Mouse (Mus musculus): ENCODE measurements around the gene Gm42791.
A peak's percentile ranks its signal among the peaks of the same experiment; 100 is the strongest.

Gene Gm42791

DNA sequence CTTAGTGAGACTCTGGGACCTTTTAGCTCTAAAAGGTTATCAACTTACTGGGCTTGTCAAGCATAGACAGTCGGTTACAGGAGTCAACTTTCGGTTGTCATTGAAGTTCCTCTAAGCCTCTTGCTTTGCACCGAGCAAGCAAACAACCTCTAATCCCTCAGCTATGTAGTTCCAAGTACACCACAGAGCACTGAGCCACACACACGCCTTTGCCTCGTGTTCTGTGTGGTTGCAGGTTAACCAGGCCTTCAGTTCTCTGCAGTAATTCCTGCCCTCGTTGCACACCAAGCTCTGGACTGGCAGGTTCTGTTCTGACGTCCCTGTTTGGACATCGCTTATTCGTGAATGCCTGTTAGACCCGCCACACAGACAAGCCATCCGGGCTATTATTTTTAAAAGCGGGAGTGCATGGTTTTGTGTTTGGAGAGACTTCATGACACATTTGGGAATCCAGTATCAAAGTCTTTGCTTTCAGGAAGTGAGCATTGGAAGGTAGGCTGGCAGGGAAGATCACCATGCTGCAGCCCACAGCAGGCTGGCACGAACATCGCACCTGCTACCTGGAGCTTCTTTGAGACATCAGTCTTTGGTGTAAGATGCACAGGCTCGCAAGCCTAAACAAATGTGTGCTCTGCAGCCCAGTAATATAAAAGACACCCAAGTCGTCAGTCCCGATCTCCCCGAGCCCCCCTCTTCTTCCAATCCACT is 16.3 kb downstream of the Gm42791 start:
- no peak for DNase-seq (ENCODE audit: low read depth, low spot score)

- DNase-seq (ENCODE audit: low read depth, low spot score) = no peak
Observed at GRCm38 (mm10) chr5:148977698-148978457, 17.1 kb downstream of the Gm42791 start.

GRCm38 (mm10) chr5:148976876-148977275 is 18.1 kb downstream of the Gm42791 start:
- no peak for DNase-seq (ENCODE audit: low read depth, low spot score)

DNA sequence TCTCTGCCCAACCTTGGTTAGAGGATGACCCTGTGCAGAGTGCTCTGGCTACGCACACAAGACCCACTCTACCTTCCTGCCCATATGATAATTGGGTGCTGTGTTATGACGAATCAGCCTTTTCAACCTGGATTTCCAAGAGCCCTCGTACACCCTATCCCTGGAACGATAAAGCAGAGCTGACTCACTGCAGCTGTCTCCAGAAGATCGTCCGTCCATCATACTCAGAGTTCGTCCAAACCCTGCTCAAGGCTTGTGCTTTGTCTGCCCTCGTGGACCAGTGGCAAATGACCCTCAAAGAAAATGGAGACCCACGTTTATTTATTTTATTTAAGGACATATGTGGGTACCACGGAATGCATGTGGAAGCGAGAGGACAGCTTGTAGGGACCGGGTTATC is 19.9 kb downstream of the Gm42791 start:
- no peak for DNase-seq (ENCODE audit: low read depth, low spot score)

GRCm38 (mm10) chr5:148973019-148973668 is 21.8 kb downstream of the Gm42791 start:
- no peak for DNase-seq (ENCODE audit: low read depth, low spot score)

DNA sequence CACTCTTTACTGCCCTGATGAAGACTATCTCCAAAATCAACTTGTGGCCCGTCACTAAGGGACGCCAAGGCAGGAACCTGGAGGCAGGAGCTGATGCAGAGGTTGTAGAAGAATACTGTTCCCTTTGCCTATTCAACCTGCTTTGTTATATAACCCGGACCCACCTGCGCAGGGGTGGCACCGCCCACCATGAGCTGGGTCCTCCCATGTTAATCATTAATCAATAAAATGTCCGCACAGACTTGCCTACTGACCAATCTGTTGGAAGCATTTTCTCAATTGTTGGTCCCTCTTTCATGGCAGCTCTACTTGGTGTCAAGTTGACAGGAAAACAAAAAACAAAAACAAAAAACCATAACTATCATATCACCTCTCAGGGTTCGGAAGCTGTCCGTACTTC is 22.8 kb downstream of the Gm42791 start:
- no peak for DNase-seq (ENCODE audit: low read depth, low spot score)

GRCm38 (mm10) chr5:148969648-148970047 is 25.3 kb downstream of the Gm42791 start:
- DNase-seq (ENCODE audit: low read depth, low spot score) = no peak

- no peak for DNase-seq (ENCODE audit: low read depth, low spot score)
Observed at GRCm38 (mm10) chr5:148968958-148969576, 25.9 kb downstream of the Gm42791 start.

GRCm38 (mm10) chr5:148968179-148968578 is 26.8 kb downstream of the Gm42791 start:
- DNase-seq (ENCODE audit: low read depth, low spot score) = no peak

GRCm38 (mm10) chr5:148966395-148966794 is 28.6 kb downstream of the Gm42791 start:
- no peak for DNase-seq (ENCODE audit: low read depth, low spot score)

- DNase-seq (ENCODE audit: low read depth, low spot score) = no peak
Observed at GRCm38 (mm10) chr5:148965691-148966333, 29.1 kb downstream of the Gm42791 start.

DNA sequence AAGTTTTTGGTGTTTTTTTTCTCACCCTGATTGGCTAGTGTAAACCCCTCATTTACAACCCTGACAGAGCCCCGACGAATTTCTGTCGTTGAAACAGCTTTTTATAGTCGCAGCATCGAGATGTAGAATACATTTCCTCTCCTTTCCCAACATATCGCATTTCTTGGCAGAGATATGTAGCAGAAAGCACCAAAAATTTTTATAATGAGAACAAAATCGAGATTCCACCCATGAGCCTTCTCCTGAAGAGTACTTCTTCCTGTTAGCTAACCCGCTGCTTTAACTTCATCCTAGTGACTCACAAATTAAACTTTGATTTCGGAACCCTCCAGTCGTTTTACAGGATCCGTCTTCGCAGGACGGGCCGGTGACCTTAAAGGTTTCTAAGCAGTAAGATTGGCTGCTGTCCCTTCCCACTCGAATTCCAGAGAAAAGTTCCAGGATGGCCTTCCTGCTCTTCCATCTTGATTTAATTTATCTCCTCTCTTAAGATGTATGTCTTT is 29.8 kb downstream of the Gm42791 start:
- no peak for DNase-seq (ENCODE audit: low read depth, low spot score)

DNA sequence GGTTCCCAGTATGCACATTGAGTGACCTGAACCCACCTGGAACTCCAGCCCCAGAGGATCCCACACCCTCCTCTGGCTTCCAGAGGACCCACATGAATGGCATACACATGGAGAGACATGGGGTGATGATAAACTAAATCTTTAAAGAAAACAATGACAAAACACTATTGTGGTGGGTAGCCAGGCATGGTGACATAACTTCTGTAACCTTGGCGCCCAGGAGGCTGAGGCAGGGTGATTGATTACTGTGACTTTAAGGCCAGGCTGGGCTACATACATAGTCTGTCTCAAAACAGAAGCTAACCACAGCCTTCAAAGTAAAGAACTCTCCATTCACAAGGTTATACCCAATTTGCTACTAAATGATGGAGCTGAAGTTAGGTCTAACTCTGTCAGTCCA is 30.7 kb downstream of the Gm42791 start:
- no peak for DNase-seq (ENCODE audit: low read depth, low spot score)

- DNase-seq (ENCODE audit: low read depth, low spot score) = peak; percentile 48
Observed at GRCm38 (mm10) chr5:148960211-148960610, 34.7 kb downstream of the Gm42791 start.

DNA sequence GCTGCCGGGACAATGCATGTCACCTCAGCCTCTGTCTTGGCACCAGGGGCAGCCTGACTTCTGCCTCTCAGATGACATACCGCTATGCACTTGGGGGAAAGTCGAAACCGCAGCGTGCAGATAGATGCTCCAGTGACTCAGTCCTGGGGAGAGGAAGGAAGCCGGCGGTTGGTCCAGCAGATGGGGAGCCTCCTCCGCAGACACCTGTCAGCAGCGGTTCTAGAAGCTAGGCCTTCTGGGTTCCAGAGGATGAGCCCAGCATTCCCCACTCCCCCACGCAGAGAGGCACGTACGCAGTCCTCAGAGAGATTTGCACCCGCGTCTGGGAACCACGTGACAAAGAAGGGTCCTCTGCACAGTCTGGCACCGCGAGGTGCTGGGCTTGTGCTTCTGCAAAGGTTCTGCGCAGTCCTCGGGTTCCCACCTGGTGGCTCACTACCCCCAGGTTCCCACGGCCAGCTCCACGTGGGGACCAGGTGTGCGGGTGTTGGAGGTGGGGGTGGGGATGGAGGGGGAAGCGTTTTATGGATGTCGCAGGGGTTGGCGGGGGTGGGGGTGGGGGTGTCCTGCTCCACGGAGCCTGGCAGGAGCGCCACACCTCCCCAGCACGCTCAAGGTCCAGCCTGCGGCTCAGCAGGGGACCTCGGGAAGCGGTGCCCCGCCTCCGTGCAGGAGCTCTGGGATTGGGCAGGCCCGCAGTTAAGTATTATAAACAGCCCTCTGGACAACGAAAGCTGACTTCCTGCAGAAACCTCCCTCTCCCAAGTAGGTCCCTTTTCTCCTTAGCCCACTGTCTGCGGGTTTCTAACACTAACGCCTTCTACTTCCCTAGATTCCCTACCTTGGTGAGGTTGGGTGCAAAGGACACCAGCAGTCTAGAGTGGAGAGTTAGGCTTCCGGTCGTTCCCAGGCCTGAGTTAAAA is 35.6 kb downstream of the Gm42791 start:
- DNase-seq (ENCODE audit: low read depth, low spot score) = peak; percentile 79

- DNase-seq (ENCODE audit: low read depth, low spot score) = peak; percentile 56
Observed at GRCm38 (mm10) chr5:148958355-148958754, 36.6 kb downstream of the Gm42791 start.

- peak; percentile 67 for DNase-seq (ENCODE audit: low read depth, low spot score)
Observed at GRCm38 (mm10) chr5:148956898-148957535, 37.9 kb downstream of the Gm42791 start.

- DNase-seq (ENCODE audit: low read depth, low spot score) = no peak
Observed at GRCm38 (mm10) chr5:148956091-148956490, 38.9 kb downstream of the Gm42791 start.

GRCm38 (mm10) chr5:148955575-148955974 is 39.4 kb downstream of the Gm42791 start:
- peak; percentile 38 for DNase-seq (ENCODE audit: low read depth, low spot score)

Data from ES-CJ7 (cell line).